Mouse (Mus musculus) kidney, adult 9 months (tissue): ENCODE results near the gene Zmiz2.
A peak's percentile ranks its signal among the peaks of the same experiment; 100 is the strongest.
"Not testable (repeated sequence)": the region's sequence is repeated elsewhere in the genome, so short reads cannot be mapped to it uniquely, and the experiment has no call there.

Experiments
- DNase-seq: peaks from one replicate; pipeline ENCODE4 v3.0.0; 2022

Gene Zmiz2

DNA sequence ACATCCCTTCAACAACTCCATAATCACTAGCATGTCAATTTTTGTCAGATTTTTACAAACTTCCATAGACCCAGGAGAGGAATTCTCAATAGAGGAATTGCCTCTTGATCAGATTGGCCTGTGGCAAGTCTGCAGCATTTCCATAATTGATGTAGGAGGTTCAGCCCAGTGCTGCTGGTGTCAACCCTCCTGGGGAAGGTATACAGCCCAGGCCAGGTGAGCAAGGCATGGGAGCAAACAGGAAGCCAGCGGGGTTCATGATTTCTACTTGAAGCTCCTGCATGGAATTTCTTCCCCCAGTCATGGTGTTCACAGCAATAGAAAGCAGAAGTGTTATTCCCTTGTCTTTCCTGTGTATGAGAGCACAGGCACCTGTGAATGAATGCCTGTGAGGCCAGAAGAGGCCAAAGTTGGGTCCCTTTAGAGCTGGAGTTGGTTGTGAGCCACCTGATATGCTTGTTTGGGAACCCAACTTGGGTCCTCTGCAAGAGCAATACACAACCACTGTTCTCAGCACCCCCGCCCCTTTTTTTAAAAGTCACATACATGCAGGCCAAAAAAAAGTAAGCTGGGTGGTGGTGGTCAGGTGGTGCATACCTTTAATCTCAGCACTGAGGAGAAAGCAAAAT lies 32.0 kb downstream of the Zmiz2 start:
- no peak for DNase-seq

DNA sequence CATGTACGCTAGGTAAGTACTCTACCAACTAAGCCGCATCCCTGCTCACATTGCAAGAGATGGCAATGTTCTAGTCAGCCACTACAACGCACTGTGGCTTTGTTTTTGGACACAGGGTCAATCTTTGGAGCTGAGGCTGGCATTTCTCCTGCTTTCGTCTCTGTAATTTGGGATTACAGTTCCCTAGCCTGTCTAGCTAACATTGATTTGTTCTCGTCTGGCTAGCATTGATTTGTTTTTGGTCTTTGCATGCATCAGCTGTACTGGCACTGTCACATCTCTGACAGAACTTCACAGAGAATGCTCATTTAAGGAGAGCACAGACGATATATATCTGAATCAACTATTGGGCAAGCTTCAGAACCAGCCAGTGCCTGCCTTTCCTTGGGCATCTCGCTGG lies 41.3 kb downstream of the Zmiz2 start:
- DNase-seq, result no peak

GRCm38 (mm10) chr11:6436442-6436841 lies 47.6 kb downstream of the Zmiz2 start:
- peak; percentile 60 for DNase-seq

GRCm38 (mm10) chr11:6437667-6438066 lies 48.8 kb downstream of the Zmiz2 start:
- no peak for DNase-seq

GRCm38 (mm10) chr11:6440171-6440570 lies 51.3 kb downstream of the Zmiz2 start:
- no peak for DNase-seq

DNA sequence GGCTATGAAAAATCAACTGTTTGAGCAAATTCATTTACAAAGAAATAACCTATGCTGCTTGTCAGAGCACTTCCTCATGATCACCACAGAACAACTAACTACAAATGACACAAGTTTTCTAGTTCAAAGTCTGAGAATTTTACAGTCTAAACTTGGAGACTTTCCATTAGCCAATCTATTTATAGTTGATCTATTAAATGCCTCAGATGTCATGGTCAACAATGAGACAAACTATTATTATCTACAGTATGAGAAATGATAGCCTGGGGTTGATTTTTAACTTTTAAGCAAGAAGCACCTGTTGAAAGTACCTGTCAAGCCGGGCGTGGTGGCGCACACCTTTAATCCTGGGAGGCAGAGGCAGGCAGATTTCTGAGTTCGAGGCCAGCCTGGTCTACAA lies 53.7 kb downstream of the Zmiz2 start:
- DNase-seq, result peak; percentile 65

GRCm38 (mm10) chr11:6443102-6443501 lies 54.2 kb downstream of the Zmiz2 start:
- DNase-seq, result no peak

GRCm38 (mm10) chr11:6443727-6444076 lies 54.8 kb downstream of the Zmiz2 start:
- DNase-seq, result no peak

GRCm38 (mm10) chr11:6444077-6444853 lies 55.4 kb downstream of the Zmiz2 start, which contains the start of gene H2afv:
Gene H2afv, minus strand, starts transcription at chr11:6444443.
- DNase-seq, result peak; percentile 100

DNA sequence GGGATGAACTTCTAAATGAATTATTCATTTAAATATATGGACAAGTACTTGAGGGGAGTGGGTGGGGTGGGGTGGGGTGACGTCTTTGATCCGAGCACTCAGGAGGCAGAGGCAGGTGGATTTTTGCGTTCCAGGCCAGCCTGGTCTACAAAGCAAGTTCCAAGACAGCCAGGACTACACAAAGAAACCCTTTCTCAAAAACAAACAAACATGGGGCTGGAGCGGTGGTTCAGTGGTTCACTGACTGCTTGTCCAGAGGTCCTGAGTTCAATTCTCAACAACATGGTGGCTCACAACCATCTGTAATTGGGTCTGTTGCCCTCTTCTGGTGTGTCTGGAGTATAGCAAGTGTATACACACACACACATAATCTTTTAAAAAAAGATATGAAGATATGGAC lies 56.6 kb downstream of the Zmiz2 start:
- no peak for DNase-seq

DNA sequence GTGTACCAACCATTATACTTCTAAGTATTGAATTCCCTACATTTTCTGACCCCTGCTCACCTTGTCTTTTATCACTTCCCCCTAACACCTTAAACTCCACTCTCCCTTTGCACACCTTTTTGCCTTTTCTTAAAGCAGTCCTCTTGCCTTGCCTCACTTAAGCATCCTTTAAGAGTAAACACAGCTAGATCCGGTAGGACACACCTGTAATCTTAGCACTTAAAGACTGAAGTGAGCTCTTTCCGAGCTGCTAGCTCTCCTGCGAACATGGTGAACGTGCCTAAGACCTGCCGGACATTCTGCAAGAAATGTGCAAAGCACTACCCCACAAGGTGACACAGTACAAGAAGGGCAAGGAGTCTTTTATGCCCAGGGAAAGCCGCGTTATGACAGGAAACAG lies 57.1 kb downstream of the Zmiz2 start:
- DNase-seq, result no peak

- DNase-seq, result no peak
Measured at GRCm38 (mm10) chr11:6447493-6447892, 58.6 kb downstream of the Zmiz2 start.

- DNase-seq, result not testable (repeated sequence)
Measured at GRCm38 (mm10) chr11:6448155-6448554, 59.3 kb downstream of the Zmiz2 start.
